Mouse (Mus musculus) layer of hippocampus, adult 18-20 months (tissue): ENCODE results near the gene Mgst1. TPM values are rescaled to one million over a fixed set of nuclear protein-coding genes. Genes with fewer than 3 reads are reported as not detected.

Experiments used
- total RNA-seq, 2 experiments: library from RNA; stranded (reverse); gene quantifications; 2 replicates each; pipeline ENCODE4 v1.2.3; 2021

Gene Mgst1
- total RNA-seq, 2 experiments from 2014 or later: 12.0 to 16.4 TPM

Other genes with a start within 250 kb of the Mgst1 start
- not detected for gene Slc15a5, start 60.4 kb upstream of the Mgst1 start, total RNA-seq